Mouse (Mus musculus): Measurements from ENCODE around the gene Gm20388. TPM values are rescaled to one million over a fixed set of nuclear protein-coding genes. Genes with fewer than 3 reads are reported as not detected.

Gm20388 gene
- polyA plus RNA-seq, 1 experiment: 0.36 TPM

- no peaks in the 10 kb centered on the region for H3K9me3 ChIP-seq (ENCODE audit: control insufficient read depth, low read length)
- H3K27me3 ChIP-seq (ENCODE audit: control insufficient read depth): no peaks in the 10 kb centered on the region
- H3K4me3 ChIP-seq (replicated peaks): no peak overlapping the region
- no peaks in the 10 kb centered on the region for H3K4me1 ChIP-seq (ENCODE audit: control insufficient read depth)
- TF ChIP-seq TAL1 (IDR thresholded peaks at IDR 0.05; ENCODE audit: low read length) (no peak), GATA1 (IDR thresholded peaks at IDR 0.05; ENCODE audit: low read length) (no peak)
- H3K36me3 ChIP-seq (ENCODE audit: control insufficient read depth): no peaks in the 10 kb centered on the region
Observed at GRCm38 (mm10) chr8:122032741-122033140, 2122.1 kb downstream of the Gm20388 start.

GRCm38 (mm10) chr8:122035543-122035942, 2124.9 kb downstream of the Gm20388 start:
- H3K36me3 ChIP-seq (ENCODE audit: control insufficient read depth): no peaks in the 10 kb centered on the region
- no peaks in the 10 kb centered on the region for H3K4me1 ChIP-seq (ENCODE audit: control insufficient read depth)
- TF ChIP-seq GATA1 (IDR thresholded peaks at IDR 0.05; ENCODE audit: low read length) (no peak), TAL1 (IDR thresholded peaks at IDR 0.05; ENCODE audit: low read length) (no peak)
- no peaks in the 10 kb centered on the region for H3K27me3 ChIP-seq (ENCODE audit: control insufficient read depth)
- no peaks in the 10 kb centered on the region for H3K9me3 ChIP-seq (ENCODE audit: control insufficient read depth, low read length)
- no peak overlapping the region for H3K4me3 ChIP-seq (replicated peaks)

DNA sequence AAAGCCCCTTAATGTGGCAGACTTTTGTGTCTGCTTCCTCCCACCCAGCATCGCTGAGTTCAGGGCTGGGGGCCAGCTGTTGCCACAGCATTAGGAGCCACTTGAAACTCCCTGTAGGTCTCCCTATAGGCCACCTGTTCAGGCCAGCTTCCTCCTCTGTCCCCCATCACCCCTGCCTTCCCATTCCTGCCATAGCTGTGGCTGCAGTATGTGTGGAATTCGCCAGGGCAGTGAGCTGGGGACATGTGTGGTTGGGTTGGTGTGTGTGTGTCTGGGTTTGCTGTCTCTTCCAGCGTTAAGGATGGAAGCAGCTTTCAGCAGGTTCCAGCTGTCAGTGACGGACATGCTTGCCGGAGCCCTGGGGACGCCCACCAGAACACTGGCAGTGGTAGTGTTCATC, 2125.7 kb downstream of the Gm20388 start:
- TF ChIP-seq TAL1 (IDR thresholded peaks at IDR 0.05; ENCODE audit: low read length): no peak
- no peaks in the 10 kb centered on the region for H3K36me3 ChIP-seq (ENCODE audit: control insufficient read depth)
- H3K9me3 ChIP-seq (ENCODE audit: control insufficient read depth, low read length): no peaks in the 10 kb centered on the region
- no peaks in the 10 kb centered on the region for H3K4me1 ChIP-seq (ENCODE audit: control insufficient read depth)
- no peak overlapping the region for H3K4me3 ChIP-seq (replicated peaks)
- no peaks in the 10 kb centered on the region for H3K27me3 ChIP-seq (ENCODE audit: control insufficient read depth)

GRCm38 (mm10) chr8:122037279-122037678, 2126.6 kb downstream of the Gm20388 start:
- 0 out of 2 replicates have a peak, but pooled peaks cover 1% of the 10 kb centered on the region for H3K27me3 ChIP-seq (ENCODE audit: control insufficient read depth)
- no peaks in the 10 kb centered on the region for H3K36me3 ChIP-seq (ENCODE audit: control insufficient read depth)
- TF ChIP-seq GATA1 (IDR thresholded peaks at IDR 0.05; ENCODE audit: low read length) (no peak), TAL1 (IDR thresholded peaks at IDR 0.05; ENCODE audit: low read length) (no peak)

GRCm38 (mm10) chr8:122038076-122038475, 2127.4 kb downstream of the Gm20388 start:
- peaks cover 5% of the 10 kb centered on the region; the same call in 1 of the 2 replicates for H3K27me3 ChIP-seq (ENCODE audit: control insufficient read depth)

More at GRCm38 (mm10) chr8:122037279-122037678, 2126.6 kb downstream of the Gm20388 start:
- no peaks in the 10 kb centered on the region for H3K4me1 ChIP-seq (ENCODE audit: control insufficient read depth)
- H3K4me3 ChIP-seq (replicated peaks): no peak overlapping the region
- H3K9me3 ChIP-seq (ENCODE audit: control insufficient read depth, low read length): no peaks in the 10 kb centered on the region

GRCm38 (mm10) chr8:122039452-122039851, 2128.8 kb downstream of the Gm20388 start:
- Histone ChIP-seq H3K36me3 (ENCODE audit: control insufficient read depth) (no peaks in the 10 kb centered on the region), H3K9me3 (ENCODE audit: control insufficient read depth, low read length) (no peaks in the 10 kb centered on the region), H3K27me3 (ENCODE audit: control insufficient read depth) (peaks cover 6% of the 10 kb centered on the region; the same call in 1 of the 2 replicates), H3K4me3 (replicated peaks) (no peak overlapping the region), H3K4me1 (ENCODE audit: control insufficient read depth) (no peaks in the 10 kb centered on the region)
- TF ChIP-seq GATA1 (IDR thresholded peaks at IDR 0.05; ENCODE audit: low read length) (no peak), TAL1 (IDR thresholded peaks at IDR 0.05; ENCODE audit: low read length) (no peak)

More at GRCm38 (mm10) chr8:122038076-122038475, 2127.4 kb downstream of the Gm20388 start:
- Histone ChIP-seq H3K4me3 (replicated peaks) (no peak overlapping the region), H3K36me3 (ENCODE audit: control insufficient read depth) (no peaks in the 10 kb centered on the region), H3K9me3 (ENCODE audit: control insufficient read depth, low read length) (no peaks in the 10 kb centered on the region), H3K4me1 (ENCODE audit: control insufficient read depth) (no peaks in the 10 kb centered on the region)
- no peak for TF ChIP-seq GATA1 (IDR thresholded peaks at IDR 0.05; ENCODE audit: low read length)
- TF ChIP-seq TAL1 (IDR thresholded peaks at IDR 0.05; ENCODE audit: low read length): no peak

DNA sequence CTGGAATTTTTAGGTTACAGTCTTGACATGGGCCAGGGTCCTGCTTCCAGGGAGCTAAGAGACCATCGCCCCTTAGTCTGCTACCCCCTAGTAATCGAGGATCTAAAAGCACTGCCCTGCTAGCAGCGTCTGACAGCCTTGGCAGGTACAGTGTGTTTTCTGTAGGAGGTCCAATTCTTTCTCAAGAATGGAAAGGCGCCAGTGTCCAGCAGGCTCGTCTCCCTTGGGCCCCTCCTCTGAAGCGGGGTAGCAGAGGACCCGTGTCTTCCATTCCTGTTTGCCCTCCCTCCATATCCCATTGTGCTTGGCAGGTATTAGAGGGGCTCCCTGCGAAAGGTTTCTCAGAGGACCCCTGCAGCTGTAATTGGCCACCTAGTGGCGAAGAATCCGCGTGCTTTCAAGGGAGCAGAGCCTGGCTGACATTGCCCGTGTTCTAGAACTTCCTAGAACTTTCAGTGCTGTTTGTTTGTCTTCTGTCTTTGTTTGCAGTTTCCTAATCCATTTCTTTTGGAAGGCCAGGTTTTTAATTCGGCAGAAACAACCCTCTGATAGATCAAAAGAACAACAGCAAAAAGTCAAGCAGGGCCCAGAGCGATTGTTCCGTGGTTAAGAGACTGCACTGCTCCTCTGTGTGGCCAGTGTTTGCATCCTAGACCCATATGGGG, 2136.7 kb downstream of the Gm20388 start:
- no peak for TF ChIP-seq GATA1 (IDR thresholded peaks at IDR 0.05; ENCODE audit: low read length)
- TF ChIP-seq TAL1 (IDR thresholded peaks at IDR 0.05; ENCODE audit: low read length): no peak
- no peaks in the 10 kb centered on the region for H3K36me3 ChIP-seq (ENCODE audit: control insufficient read depth)
- no peaks in the 10 kb centered on the region for H3K4me1 ChIP-seq (ENCODE audit: control insufficient read depth)
- H3K9me3 ChIP-seq (ENCODE audit: control insufficient read depth, low read length): no peaks in the 10 kb centered on the region
- no peak overlapping the region for H3K4me3 ChIP-seq (replicated peaks)
- peaks cover 9% of the 10 kb centered on the region for H3K27me3 ChIP-seq (ENCODE audit: control insufficient read depth)

DNA sequence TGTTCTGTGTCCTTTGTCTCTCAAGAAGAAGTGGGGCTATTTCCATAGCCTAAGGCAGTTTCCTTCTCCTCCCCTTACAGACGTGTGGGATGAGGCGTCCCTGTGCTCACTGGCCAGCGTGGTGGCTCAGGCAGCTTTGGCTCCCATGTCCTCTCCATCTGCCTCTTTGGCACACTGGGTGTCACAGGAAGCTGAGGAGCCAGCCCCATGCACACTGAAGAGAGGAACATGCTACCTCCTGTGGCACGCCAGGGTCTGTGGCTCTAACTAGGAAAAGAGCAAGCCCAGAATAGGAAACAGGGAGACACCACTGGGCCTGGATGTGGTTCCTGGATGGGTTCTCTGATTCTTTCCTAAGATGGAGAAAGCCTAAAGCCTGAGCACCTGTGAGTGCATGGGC, 2138.6 kb downstream of the Gm20388 start:
- Histone ChIP-seq H3K4me3 (replicated peaks) (no peak overlapping the region), H3K27me3 (ENCODE audit: control insufficient read depth) (peaks cover 5% of the 10 kb centered on the region; the same call in 1 of the 2 replicates), H3K4me1 (ENCODE audit: control insufficient read depth) (no peaks in the 10 kb centered on the region), H3K9me3 (ENCODE audit: control insufficient read depth, low read length) (no peaks in the 10 kb centered on the region), H3K36me3 (ENCODE audit: control insufficient read depth) (no peaks in the 10 kb centered on the region)
- TF ChIP-seq TAL1 (IDR thresholded peaks at IDR 0.05; ENCODE audit: low read length) (no peak), GATA1 (IDR thresholded peaks at IDR 0.05; ENCODE audit: low read length) (no peak)

DNA sequence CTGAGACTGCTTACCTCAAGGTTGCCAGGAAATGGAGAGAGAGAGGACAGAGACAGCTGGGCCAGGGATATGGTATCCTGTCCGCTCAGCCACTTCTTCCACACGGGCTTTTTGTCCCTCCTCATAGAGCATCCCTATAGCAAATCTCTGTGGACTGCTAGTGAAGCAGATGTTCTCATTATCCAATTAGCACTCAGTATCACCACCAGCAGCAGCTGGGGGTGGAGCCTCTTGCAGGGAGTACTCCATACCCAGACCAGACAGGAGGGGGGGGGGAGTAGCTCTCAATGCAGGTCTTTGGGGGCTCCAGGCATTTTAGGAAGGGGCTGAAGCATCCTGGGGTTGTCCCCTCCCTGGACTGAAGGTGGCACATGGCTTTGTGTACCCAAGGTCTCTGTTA, 2139.3 kb downstream of the Gm20388 start:
- H3K9me3 ChIP-seq (ENCODE audit: control insufficient read depth, low read length): no peaks in the 10 kb centered on the region
- H3K27me3 ChIP-seq (ENCODE audit: control insufficient read depth): peaks cover 5% of the 10 kb centered on the region; the same call in 1 of the 2 replicates
- no peak overlapping the region for H3K4me3 ChIP-seq (replicated peaks)
- H3K4me1 ChIP-seq (ENCODE audit: control insufficient read depth): no peaks in the 10 kb centered on the region
- TF ChIP-seq TAL1 (IDR thresholded peaks at IDR 0.05; ENCODE audit: low read length) (no peak), GATA1 (IDR thresholded peaks at IDR 0.05; ENCODE audit: low read length) (no peak)
- no peaks in the 10 kb centered on the region for H3K36me3 ChIP-seq (ENCODE audit: control insufficient read depth)

Data from erythroblast, embryonic 14.5 days (primary cell).